Mouse (Mus musculus) layer of hippocampus, postnatal 36 days (tissue): ENCODE measurements around the gene Plod2. TPM values are rescaled to one million over a fixed set of nuclear protein-coding genes. Genes with fewer than 3 reads are reported as not detected.

Experiments
- DNase-seq, 2 experiments: peaks; one replicate each; pipeline ENCODE4 v3.0.0; 2022
- total RNA-seq, 2 experiments: library from RNA; stranded (reverse); gene quantifications; 2 replicates each; pipeline ENCODE4 v1.2.3; 2021

Plod2 gene
- total RNA-seq, 2 experiments from 2014 or later = 7.2 to 8.6 TPM

DNA sequence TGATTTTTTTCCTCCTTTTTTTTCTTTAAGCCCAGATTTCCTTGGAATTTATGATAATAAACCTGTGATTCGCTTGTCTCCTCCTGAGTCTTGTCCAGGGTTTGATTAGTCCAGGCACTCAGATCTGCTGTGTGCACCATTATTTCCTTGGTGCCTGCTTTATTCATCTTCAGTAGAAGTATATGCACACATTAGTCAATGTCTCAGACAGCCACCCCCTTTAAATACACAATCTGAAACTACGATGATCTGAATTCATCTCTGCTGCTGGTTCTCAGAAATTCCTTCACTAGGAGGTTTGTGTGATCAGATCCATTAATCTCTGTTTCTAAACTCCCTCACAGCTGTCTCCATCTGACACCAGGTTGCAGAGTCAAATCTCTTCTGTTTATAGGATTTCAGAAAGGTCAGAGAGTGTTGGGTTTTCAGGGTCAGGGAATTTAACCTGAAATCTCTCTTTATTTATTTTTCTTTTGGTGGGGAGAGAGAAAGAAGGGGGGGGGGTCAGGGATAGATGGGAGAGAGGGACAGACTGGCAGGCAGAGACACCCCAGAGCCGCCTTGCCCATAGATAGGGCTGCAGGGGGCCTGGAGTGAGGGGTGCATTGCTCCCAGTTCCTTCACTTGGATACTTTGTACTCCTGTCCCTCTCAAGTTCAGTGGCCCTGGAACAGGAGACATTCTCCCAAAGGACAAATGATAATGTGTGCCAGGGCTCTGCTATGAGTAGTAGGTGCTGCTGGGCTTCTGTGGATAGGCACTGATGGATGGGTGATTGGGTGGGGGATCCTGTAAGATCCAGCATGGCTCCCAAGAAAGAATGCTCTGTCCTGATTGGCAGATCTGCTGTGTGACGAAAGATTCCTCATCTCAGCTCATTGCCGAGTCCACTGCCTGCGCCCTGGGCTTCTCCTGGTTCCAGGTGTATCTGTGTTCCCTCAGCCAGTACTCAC, 13.3 kb downstream of the Plod2 start:
- DNase-seq = no peak

DNA sequence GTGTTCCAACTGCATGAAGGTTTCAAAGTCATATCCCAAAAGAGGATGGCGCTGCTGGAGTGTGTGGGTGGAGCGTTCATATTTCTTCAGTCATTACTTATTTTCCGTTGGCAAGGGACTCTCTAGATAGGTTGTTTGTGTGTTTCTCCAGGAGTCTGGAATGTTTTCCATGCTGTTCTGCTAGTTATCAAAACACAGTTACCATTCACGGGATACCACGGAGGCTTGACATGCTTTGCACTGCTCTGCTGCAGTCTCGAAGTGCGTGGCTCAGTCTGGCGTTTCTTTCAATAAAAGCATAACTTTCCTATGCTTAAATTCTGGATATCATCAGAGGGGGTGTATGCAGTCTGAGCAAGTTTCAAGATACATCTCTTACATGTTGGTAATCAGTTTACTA, 17.7 kb downstream of the Plod2 start:
- no peak for DNase-seq

DNA sequence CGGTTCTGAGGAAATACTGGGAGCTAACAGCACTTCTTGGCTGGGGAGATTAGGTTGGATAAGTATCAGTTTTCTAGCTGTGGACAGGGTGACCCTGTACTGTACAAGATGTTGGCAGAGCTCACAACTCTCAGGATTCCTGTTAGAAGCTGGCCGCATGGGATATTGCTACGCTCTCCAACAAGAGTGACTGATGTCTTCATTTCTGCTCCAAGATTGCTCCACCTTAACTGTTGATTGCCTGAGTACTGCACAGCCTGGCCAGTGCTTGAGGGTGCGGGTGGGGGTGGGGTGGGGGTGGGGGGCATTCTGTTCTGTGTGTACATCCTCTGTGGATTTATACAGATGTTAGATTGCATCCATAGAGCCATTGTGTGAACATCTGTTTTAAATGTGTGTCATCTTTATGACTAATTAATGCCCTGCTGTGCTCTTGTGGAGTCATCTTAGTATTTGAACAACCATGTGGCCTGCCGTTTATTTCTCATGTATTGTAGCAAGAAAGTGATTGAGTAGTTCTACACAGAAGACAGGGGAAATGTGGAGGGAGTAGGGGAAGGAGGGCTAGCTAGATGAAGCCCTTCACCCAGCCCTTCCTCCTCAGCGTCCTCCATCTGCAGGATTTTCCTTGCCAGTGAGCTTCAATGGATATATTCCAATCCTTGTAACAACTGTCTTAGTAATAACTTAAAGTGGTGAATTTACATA, 19.0 kb downstream of the Plod2 start:
- no peak for DNase-seq

DNA sequence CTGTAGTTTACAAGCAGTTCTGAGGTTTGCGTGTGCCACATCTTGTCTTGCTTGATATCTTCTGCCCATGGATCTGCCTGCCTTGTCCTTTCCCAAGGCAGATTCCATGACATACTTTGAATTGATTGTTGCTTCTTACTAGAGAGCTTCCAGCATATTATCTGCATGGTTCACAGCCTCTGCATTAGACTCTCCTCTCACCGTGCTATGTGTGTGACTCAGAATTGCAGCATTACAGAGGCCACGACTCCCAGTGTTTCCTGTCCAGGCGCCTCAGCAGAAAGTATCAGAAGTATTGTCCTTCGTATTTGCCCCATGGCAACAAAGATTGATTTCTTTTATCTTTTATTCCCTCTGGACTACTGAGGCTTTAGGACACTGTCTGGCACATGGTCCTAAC, 20.4 kb downstream of the Plod2 start:
- no peak for DNase-seq

DNA sequence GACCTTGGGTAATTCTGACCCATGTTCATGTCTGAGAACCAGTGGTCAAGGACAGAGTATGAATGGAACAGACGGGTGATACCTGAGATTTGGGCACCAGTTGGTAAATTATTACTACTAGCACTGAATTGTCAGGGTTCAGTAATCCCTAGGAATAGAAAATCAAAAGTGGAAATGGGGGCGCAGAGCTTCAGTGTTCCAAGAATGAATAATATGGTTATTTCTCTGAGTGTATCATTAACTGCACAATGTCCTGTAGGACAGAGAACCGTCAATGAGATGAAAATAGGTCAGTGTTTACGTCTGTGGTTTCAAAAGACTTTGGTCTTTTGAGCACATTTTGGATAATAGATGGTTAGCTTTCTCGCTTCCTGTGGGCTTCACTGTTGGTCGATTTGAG, 21.3 kb downstream of the Plod2 start:
- no peak for DNase-seq

DNA sequence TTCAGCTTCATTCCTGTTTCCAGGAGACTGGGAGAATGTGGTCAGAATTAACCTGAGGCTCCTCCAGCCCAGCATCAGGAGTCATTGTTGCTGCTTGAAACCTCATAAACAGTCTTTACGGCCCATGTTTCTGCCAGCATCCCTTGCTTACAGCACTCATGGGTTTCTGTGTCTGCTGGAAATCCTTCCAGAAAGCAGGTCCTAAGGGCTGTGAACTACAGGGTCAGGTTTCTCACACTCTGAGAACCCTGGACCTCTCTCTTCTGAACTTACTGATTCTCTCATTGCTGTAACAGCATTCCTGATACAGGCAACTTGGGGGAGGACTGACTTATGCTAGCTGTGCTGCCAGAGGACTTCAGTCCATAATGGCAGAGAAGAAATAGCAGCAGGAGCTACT, 22.4 kb downstream of the Plod2 start:
- DNase-seq = no peak

DNA sequence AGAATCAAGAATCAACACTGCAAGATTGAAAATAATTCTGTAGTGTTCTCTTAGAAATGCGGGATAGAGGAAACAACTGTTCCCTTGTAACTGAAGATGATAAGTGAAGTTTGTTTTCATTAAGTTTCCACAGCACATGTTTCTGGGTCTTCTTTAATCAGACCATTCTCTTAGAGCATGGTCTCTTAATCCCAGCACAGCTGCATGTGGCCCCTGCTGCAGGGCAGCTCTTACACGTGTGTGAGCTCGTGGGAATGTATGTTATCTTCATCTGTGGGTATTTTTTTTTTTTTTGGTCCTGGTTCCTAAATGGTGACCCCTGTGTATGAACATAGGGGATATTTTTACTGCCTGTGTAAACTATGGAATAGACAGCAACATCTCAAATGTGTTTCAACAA, 24.2 kb downstream of the Plod2 start:
- DNase-seq = no peak

DNA sequence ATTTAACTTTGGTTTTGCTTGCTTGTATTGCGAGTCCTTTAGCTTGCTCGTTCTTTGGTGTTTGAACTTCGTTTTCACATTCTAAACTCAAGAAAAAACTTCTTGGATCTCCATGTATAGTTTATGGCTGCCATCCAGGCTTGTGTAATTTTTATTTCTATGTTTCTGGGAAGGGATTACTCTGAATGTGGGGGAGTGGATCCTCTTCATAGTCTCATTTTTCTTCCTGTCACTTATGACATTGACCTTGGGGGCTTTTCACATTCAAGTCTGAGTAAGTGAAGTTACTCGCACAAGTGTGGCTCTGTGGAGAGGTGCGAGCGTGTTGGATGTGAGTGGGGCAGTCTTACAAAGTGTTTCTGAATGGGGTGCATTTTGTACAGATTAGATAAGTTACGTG, 25.5 kb downstream of the Plod2 start:
- DNase-seq = no peak

DNA sequence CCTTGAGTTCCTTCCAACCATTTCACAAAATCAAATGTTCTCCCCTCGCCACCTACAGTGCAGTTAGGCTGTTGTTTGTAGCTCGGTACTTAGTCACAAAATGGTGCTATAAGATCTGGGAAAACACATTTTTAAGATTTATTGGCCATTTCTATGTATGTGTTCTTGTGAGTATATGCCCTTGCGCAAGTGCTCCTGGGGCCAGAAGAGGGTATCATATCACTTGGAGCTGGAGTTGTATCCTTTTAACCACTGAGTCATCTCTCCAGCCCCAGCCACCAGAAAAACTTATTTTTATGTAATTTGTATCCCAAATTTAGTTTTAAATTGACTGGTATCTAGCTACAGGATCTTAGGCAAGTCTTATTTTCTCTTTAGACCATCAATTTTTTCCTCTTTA, 26.8 kb downstream of the Plod2 start:
- no peak for DNase-seq

DNA sequence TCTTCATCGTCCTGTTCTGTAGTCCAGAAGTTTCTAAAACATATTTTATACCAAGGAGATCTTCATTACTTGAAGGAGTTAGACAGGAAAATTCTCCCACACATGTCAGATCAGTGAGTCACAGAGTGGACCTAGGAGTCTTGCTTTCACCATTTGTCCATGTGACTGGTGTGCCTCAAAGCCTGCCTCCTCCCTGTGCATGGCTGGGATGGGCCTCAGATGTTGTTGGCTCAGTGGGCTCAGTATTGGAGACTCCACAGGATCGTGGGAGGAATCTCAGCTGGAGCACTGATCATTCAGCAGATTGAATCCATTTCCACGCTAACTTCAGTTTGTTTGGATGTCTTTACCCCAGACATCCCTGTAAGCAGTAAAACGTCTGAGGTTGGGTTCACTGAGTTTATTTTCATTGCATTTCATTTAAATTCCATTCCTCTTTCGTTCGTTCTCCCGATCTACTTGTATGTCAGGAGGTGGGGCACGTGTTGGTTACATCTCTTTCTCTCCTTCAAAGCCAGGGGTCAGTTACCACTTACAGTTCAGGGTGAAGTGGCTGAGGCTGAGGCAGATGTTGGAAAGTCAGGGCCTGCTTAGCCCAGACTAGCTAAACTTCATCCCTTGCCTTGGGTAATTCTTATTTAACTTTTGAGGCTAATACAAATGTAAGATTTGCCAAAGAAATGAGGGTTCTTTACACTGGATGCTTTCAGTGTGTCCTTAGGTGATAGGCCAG, 30.5 kb downstream of the Plod2 start:
- DNase-seq = no peak

DNA sequence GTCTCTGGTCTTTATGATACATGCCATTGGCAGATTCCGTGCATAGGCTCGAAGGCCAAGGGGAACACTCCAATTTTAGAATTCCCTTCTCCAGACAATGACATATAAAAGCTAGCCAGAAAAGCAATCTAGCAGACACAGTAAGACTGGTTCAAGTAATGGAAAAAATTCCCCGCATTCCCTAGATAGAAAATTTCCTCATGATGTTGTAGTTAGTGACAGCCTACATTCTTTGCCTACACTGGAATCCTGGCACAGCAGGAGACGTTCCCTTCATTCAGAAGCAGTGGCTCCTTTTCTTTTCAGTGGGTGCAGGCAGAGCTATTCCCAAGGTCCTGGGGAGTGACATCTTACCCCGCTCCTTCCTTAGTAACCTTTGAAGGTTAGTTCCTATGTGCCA, 41.9 kb downstream of the Plod2 start:
- DNase-seq = no peak

DNA sequence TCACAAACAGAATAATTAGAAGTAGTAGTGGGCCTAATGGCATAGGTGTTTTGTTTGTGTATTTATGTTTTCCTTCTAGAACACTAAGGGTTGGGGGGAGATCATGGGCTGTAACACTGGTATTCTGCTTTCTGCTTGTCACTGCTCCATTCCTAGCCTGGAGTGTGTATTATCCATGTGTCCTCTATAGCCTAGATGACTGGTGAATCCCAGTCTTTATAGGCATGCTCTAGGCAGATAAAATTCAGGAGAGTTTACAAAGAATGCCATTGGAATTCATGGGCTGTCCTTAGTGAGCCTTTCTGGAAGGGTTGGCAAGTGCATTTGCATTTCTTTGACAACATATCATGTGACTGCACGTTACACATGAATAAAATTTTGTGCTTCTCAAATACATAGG, 44.0 kb downstream of the Plod2 start:
- DNase-seq = no peak

DNA sequence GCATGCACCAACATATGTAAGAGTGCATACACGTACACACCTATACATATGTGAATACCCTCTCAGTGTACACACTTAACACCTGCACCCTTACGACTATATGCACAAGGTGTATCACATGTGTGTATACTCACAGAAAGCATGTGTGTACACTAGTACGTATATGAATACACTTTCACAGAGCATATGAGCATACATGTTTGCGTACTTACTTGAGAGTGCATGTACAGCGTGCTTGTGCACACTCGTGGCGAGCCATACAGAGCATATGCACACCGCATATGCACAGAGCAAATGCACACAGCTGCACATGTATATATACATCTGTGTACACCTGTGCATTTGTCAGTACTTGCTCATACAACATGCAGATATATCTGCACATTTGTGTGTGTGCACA, 45.4 kb downstream of the Plod2 start:
- no peak for DNase-seq

DNA sequence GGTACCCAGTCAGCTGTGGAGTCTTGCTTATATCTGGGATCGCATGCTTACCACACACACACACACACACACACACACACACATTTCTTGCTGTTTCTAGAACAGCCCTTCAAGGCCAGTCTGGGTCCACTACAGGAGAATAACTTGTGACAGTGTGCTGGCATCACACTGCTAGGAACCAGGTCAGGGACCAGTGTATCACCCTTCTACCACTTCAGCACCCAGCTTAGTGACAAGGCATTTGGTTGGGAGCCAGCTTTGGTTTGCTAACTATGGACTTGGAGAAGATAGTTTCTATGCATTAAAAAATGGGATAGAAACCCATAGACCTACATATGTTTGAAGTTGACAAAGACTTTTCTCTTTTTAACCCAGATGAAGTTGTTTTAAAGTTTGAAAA, 46.2 kb downstream of the Plod2 start:
- no peak for DNase-seq

DNA sequence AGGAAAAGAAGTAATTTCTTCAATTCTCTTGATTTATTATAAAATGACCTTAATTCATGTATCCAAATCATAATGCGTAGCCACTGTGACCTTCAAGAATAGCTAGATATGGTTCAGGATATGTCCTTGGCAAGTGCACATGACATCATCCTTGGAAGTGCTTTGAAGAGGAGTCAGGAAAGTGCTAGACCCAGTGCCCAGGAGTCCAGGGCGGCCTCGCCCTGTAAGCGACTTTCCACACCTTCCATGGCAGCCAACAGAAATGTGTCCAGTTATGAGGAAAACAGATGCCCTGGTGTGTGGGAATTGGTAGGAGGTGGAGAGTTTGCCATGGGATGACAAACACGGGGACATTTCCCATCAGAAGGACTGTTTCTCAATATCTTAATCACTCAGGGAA, 47.0 kb downstream of the Plod2 start:
- no peak for DNase-seq

DNA sequence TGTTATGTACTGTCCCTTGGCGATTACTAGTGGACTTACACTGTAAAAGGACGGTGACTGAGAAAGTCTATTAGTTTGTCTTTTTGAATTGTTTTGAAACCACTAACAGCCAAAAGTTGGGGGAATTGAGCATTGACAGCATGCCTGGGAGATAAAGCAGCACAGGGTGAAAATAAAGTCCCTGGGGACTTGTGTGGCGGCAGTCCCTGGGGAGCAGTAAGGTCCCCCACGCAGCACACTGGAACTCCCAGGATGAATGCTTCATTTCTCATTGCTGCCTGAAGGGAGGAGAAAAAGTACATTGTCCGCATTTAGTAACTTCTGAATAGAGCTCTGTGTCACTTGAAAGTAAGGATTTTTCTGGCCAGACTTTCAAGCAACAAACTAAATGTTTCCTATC, 49.5 kb downstream of the Plod2 start:
- DNase-seq = no peak

DNA sequence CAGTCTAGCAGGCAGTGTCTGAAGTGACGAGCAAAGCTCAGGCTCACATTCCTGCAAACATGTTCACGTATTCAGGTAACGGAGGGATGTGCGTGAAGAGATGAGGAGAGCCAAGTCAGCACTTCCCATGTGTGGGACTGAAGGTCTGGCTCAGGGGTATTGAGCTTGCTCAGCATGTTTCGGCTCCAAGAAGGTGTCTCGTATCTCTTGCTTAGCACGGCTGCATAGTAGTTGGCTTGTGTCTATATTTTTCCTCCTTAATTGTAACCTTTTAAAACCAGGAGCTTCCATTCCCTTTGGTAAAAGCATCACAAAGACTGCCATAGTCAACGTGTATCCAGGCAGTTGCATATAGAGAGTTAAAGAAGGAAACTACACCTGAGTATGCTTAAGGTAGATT, 50.7 kb downstream of the Plod2 start:
- DNase-seq = no peak

DNA sequence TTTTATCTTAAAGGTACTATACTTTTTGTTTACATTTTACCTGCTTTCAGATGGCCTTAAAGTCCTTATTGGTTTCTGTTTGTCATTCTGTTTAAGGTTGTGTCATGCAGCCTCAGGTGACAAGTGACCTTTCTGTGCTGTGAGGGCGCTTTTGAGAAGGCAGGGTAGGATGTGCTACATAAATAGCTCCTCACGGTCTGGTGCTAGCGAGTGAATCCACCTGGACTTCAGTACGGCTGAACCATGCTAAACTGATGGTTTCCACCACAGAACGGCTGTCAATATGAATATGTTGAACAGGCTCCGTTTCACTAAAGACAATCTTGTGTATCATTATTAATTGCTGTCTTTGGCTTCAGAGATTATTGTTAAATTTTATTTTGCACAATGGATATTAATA, 52.5 kb downstream of the Plod2 start:
- DNase-seq = no peak

DNA sequence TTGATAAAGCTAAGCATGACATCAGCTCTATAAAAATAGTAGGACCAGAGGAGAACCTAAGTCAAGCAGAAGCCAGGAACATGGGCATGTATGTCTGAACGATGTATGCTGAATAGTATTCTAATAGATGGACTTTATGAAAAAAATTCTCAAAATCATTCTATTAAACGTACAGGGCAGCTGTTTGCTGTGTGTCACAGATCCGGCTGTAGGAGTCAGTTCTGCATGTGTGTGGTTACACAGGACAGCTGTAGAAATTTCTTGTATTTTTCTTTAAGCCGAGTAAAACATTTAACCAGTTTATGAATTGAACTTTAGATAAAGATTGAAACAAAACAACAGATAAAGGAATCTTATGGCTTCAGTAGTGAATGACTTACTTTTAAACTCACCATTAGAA, 53.3 kb downstream of the Plod2 start:
- DNase-seq = no peak

DNA sequence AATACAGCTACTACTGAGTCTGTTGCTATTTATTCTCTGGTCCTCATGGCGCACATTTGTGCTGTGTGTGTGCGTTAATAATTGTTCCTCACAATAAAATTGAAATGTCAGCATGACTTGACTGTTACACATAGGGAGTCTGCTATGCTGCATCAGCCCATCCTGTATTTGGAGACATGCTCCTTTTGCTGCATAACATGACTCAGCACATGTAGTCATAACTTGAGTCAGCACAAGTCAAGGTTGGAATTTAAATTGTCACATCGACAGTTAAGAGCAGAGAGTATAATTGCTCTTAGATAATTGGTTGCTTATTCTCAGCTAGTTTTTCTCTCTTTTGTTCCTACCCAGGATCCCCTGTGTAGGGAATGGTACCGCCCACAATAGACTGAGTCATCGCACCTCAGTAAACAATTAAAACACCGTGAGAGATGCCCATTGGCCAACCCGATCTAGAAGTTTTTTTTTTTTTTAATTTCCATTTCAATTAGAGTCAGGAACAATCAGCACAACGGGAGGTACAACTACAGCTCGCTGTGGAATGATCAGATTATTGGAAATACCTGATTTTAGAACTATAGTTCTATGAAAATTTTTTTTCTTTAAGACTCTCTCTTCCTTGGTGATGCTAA, 55.0 kb downstream of the Plod2 start:
- DNase-seq = no peak

DNA sequence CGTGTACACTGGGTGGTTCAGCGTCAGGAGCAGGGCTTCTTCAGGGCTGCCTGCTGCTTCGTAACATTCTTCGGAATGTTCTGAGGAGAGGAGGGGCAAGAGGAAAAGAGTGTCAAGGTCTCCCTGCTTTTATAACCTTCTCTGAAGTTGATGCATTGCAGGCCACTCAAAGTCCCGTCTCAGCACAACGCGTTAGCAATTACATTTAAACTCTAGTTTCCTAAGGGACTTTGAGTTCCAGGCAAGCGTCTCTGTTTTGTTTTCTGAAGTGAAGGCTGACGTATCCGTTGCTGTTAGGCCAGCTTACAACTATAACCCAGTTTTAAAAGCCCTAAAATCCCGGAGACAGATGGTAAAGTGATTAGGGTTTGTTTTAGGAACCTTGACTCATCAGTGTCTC, 55.8 kb downstream of the Plod2 start:
- DNase-seq = no peak

DNA sequence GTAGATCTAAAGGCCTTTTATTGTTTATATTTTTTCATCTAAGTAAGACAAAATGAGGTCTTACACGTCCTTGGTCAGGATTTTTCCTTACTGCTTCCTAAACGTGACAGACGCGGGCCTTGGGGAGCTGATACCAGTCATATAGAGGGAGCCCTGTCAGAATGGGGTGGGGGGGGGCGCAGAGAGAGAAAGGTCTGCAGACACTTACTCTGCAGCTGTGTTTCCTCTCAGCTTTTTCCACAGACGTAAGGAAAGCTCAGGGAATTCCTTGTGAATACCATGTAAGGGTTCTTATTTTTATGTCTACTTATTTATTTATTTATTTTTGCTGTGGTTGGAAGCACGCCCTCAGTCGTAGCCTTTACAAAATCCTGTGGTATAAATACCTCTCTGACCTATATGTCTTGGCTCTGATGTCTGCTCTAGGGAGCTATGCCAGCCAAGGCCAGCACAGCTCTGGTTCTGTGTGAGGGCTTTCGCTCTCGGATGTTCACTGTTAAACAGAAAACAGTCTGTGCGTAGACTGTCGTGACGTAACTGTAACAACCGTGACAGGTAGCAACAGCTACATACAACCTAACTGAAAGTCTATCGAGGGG, 58.0 kb downstream of the Plod2 start:
- no peak for DNase-seq
